Mouse (Mus musculus) Patski (cell line): Measurements from ENCODE around the gene Col25a1. TPM values are rescaled to one million over a fixed set of nuclear protein-coding genes. Genes with fewer than 3 reads are reported as not detected.

ENCODE experiments used
- ATAC-seq: fragments of 100-300 bp; one replicate; pipeline ENCODE4 v1.8.0; 2021
- CTCF ChIA-PET: fragments of 350-600 bp; sonication (Branson Sonifier 250); formaldehyde crosslinking; loops from one replicate; lab custom pipeline; 2022; ENCODE audit warnings: inconsistent platforms; lab: Charles Lee
- POLR2A ChIA-PET: fragments of 350-600 bp; sonication (Branson Sonifier 250); formaldehyde crosslinking; loops from one replicate; lab custom pipeline; 2022; ENCODE audit warnings: antibody characterized with exemption, inconsistent platforms; lab: Charles Lee
- DNase-seq: peaks from one replicate; pipeline ENCODE4 v3.0.0-alpha.2; 2011; ENCODE audit warnings: low read depth, low spot score
- H3K27me3 ChIP-seq: fragments of 371-371 bp; one replicate; pipeline ENCODE4 v1.5.1; 2021
- CTCF ChIP-seq: fragments of 100-300 bp; IDR thresholded peaks from one replicate; pipeline ENCODE4 v1.5.1; 2021
- in situ Hi-C: fragments of 300-500 bp; cut with MboI; formaldehyde crosslinking; loops from 3 replicates; pipeline ENCODE4 v1.11.1; 2018; ENCODE audit warnings: low pct_unique_long_range_greater_than_20kb, mixed read lengths
- polyA plus RNA-seq: library from polyadenylated mRNA; unstranded; gene quantifications from one replicate; pipeline ENCODE4 v1.2.3, GENCODE M21; 2021

Gene Col25a1
- polyA plus RNA-seq, 1 experiment from 2014 or later = 0.03 TPM

- in situ Hi-C loops = no loop called here
- no peaks in the 10 kb centered on the region for H3K27me3 ChIP-seq
- DNase-seq (no peak), ATAC-seq (no peak)
- ChIA-PET CTCF (interaction anchor here (1.5 kb wide), 1 partner anchor 504 kb away, joined by 3 read pairs; no protein-coding TSS in a partner anchor), POLR2A (no interaction called here)
- no peak for TF ChIP-seq CTCF
These were observed 14.4 kb upstream of the Col25a1 start for GRCm38 (mm10) chr3:130116886-130117285.

GRCm38 (mm10) chr3:130127840-130128239 lies 3.5 kb upstream of the Col25a1 start:
- ChIA-PET POLR2A (no interaction called here), CTCF (no interaction called here)
- in situ Hi-C loops = no loop called here
- DNase-seq (no peak), ATAC-seq (no peak)
- H3K27me3 ChIP-seq = no peaks in the 10 kb centered on the region
- no peak for TF ChIP-seq CTCF

- no peak for TF ChIP-seq CTCF
- no peak for DNase-seq
- ChIA-PET POLR2A (no interaction called here), CTCF (interaction anchor here (0.7 to 1.5 kb wide), 3 partner anchors 10 to 563 kb away, joined by 3 to 5 read pairs (median 3); no protein-coding TSS in a partner anchor)
- H3K27me3 ChIP-seq = no peaks in the 10 kb centered on the region
- in situ Hi-C loops = no loop called here
- ATAC-seq = no peak
These were observed 2.7 kb upstream of the Col25a1 start for GRCm38 (mm10) chr3:130128564-130128963.

- in situ Hi-C loops = no loop called here
- no peaks in the 10 kb centered on the region for H3K27me3 ChIP-seq
- ChIA-PET CTCF (interaction anchor here (1.1 to 1.5 kb wide), 2 partner anchors 9 to 18 kb away, joined by 3 to 5 read pairs; no protein-coding TSS in a partner anchor), POLR2A (interaction anchor here (0.5 kb wide), 1 partner anchor 33 kb away, joined by 3 read pairs; no protein-coding TSS in a partner anchor)
- no peak for ATAC-seq
- TF ChIP-seq CTCF = peak; percentile 45
- DNase-seq = no peak
These were observed 1.6 kb upstream of the Col25a1 start for GRCm38 (mm10) chr3:130129635-130130206.

- H3K27me3 ChIP-seq = no peaks in the 10 kb centered on the region
- no peak for TF ChIP-seq CTCF
- DNase-seq (no peak), ATAC-seq (no peak)
- in situ Hi-C loops = no loop called here
- ChIA-PET POLR2A (no interaction called here), CTCF (no interaction called here)
These were observed 5.9 kb downstream of the Col25a1 start for GRCm38 (mm10) chr3:130137204-130137603.

GRCm38 (mm10) chr3:130137640-130138039 lies 6.3 kb downstream of the Col25a1 start:
- no peak for ATAC-seq
- no peak for TF ChIP-seq CTCF
- ChIA-PET CTCF (interaction anchor here (1.2 to 2.3 kb wide), 2 partner anchors 8 to 44 kb away, joined by 3 to 5 read pairs; no protein-coding TSS in a partner anchor), POLR2A (no interaction called here)
- in situ Hi-C loops = no loop called here
- DNase-seq = no peak
- H3K27me3 ChIP-seq = no peaks in the 10 kb centered on the region

GRCm38 (mm10) chr3:130145874-130146273 lies 14.6 kb downstream of the Col25a1 start:
- no peak for DNase-seq
- H3K27me3 ChIP-seq = no peaks in the 10 kb centered on the region
- ATAC-seq = no peak
- TF ChIP-seq CTCF = no peak
- ChIA-PET CTCF (no interaction called here), POLR2A (no interaction called here)
- in situ Hi-C loops = no loop called here

GRCm38 (mm10) chr3:130147827-130148226 lies 16.5 kb downstream of the Col25a1 start:
- in situ Hi-C loops = no loop called here
- CTCF ChIA-PET = interaction anchor here (0.6 to 1.2 kb wide), 2 partner anchors 8 to 26 kb away, joined by 3 read pairs; no protein-coding TSS in a partner anchor
- POLR2A ChIA-PET = no interaction called here
- ATAC-seq (no peak), DNase-seq (no peak)
- TF ChIP-seq CTCF = no peak
- H3K27me3 ChIP-seq = no peaks in the 10 kb centered on the region

GRCm38 (mm10) chr3:130149180-130149579 lies 17.9 kb downstream of the Col25a1 start:
- ChIA-PET POLR2A (interaction anchor here (0.7 kb wide), 1 partner anchor 284 kb away, joined by 3 read pairs; no protein-coding TSS in a partner anchor), CTCF (no interaction called here)
- DNase-seq = no peak
- in situ Hi-C loops = no loop called here
- no peak for ATAC-seq
- no peaks in the 10 kb centered on the region for H3K27me3 ChIP-seq
- TF ChIP-seq CTCF = no peak

- ChIA-PET POLR2A (no interaction called here), CTCF (no interaction called here)
- no peak for DNase-seq
- TF ChIP-seq CTCF = no peak
- H3K27me3 ChIP-seq = no peaks in the 10 kb centered on the region
- ATAC-seq = no peak
- in situ Hi-C loops = no loop called here
These were observed 21.8 kb downstream of the Col25a1 start for GRCm38 (mm10) chr3:130153117-130153516.

- TF ChIP-seq CTCF = no peak
- DNase-seq (no peak), ATAC-seq (no peak)
- CTCF ChIA-PET = no interaction called here
- in situ Hi-C loops = no loop called here
- POLR2A ChIA-PET = no interaction called here
- no peaks in the 10 kb centered on the region for H3K27me3 ChIP-seq
These were observed 26.2 kb downstream of the Col25a1 start for GRCm38 (mm10) chr3:130157551-130157950.
